Mouse (Mus musculus): ENCODE results near the gene Zfp618.

DNA sequence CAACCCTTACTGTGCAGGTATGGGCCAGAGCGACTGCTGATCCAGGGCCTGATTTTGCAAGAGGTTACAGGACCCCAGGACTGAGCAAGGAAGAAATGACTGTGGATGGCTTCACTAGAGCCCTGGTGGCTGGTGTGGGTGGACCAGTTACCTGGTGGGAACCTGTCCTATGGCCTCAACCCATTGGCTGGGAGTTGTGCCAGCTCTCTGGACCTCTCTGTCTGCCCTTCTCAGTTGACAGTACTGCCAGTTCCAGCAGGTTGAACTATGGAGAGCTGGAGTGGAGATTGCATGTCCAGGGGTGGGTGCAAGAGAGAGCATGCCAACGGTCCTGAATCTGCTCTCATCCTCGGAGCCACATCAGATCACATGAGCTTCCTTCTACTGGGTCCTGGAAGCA lies 60.9 kb downstream of the Zfp618 start:
- TF ChIP-seq CTCF (IDR thresholded peaks at IDR 0.05; ENCODE audit: low read depth) (no peak), EP300 (IDR thresholded peaks at IDR 0.05; ENCODE audit: low read depth) (no peak)

All from heart, postnatal 0 days (tissue).